Mouse (Mus musculus): ENCODE measurements at regions not wholly inside any gene's neighbourhood (a gene's known extent, or its start where the extent isn't known, plus 50 kb on each side); places are given as distances from the start of the nearest gene placed in this dataset.
"Not testable (repeated sequence)": the region's sequence is repeated elsewhere in the genome, so short reads cannot be mapped to it uniquely, and the experiment has no call there.

DNA sequence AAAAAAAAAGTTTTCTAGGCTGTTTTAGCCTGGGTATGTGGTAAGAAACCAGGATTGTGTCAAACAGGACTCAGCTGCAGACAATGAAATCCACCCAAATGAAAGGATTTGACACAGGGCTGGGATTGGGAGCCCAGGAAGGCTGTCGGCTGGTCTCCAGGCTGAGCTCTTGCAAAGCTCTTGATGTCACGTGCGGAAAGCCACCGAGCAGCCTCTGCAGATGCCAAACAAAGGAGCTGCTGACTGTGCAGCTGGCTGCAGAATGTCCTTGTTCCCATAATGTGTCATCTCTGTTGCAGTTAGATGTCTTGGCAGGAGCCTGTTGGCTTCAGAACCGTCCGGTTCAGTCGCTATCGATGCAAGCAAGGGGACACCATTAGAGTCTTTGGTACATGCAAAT lies 56.1 kb downstream of the Bbs10 start:
- ATAC-seq (ENCODE audit: low read depth) (no peak), DNase-seq (ENCODE audit: low spot score) (peak; percentile 68)
- WGBS = 57% methylated on average over 8 of the region's 8 CpGs
- no peaks in the 10 kb centered on the region for H3K9me3 ChIP-seq (ENCODE audit: control insufficient read depth, low read length)
- no peaks in the 10 kb centered on the region for H3K4me1 ChIP-seq (ENCODE audit: control insufficient read depth, insufficient read depth, low read length)
- no peak overlapping the region for H3K4me3 ChIP-seq (ENCODE audit: low read depth, low read length)
- no peak overlapping the region for H3K9ac ChIP-seq (ENCODE audit: low read depth, low read length)
- no peaks in the 10 kb centered on the region for H3K36me3 ChIP-seq (ENCODE audit: control insufficient read depth, insufficient read depth, low read length)
- H3K27me3 ChIP-seq (replicated peaks; ENCODE audit: control insufficient read depth, insufficient read depth, low read length) = no peaks in the 10 kb centered on the region
- H3K27ac ChIP-seq (replicated peaks; ENCODE audit: low read depth, low read length) = no peak overlapping the region
- no peak overlapping the region for H3K4me2 ChIP-seq (ENCODE audit: low read depth, low read length)

GRCm38 (mm10) chr10:111358340-111358739 lies 59.9 kb downstream of the Bbs10 start:
- not testable (repeated sequence) for H3K27ac ChIP-seq (replicated peaks; ENCODE audit: low read depth, low read length); H3K4me3 ChIP-seq (ENCODE audit: low read depth, low read length); H3K36me3 ChIP-seq (ENCODE audit: control insufficient read depth, insufficient read depth, low read length); H3K27me3 ChIP-seq (replicated peaks; ENCODE audit: control insufficient read depth, insufficient read depth, low read length); H3K4me2 ChIP-seq (ENCODE audit: low read depth, low read length); H3K9me3 ChIP-seq (ENCODE audit: control insufficient read depth, low read length); DNase-seq (ENCODE audit: low spot score); H3K9ac ChIP-seq (ENCODE audit: low read depth, low read length); ATAC-seq (ENCODE audit: low read depth); H3K4me1 ChIP-seq (ENCODE audit: control insufficient read depth, insufficient read depth, low read length)
- WGBS = 56% methylated on average over 1 of the region's 1 CpGs

DNA sequence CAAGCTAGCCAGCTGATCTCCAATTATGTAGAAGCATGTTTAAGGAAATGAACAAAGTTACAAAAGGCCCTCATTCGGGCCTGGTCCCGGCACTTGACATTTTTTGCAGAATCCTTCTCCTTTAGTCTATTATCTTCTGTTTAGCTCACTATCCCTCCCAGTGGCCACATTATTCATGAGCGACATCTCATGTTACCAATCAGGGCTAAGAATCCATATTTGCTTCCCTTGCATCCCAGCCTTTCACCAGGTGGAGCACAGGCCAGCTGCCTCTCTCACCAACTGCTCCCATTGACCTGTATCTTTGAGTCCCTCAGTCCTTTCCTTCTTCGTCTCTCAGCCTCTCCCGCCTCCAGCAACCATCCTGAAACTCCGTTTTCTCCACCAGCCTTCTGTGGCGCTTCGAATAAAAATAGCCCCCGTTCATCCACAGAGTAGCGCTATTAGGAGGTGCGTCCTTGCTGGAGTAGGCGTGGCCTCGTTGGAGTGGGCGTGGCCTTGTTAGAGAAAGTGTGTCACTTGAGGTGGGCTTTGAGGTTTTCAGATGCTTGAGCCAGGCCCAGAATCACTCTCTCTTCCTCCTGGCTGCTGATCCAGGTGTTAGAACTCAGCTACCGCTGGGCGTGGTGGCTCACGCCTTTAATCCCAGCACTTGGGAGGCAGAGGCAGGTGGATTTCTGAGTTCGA lies 63.4 kb downstream of the Bbs10 start:
- Histone ChIP-seq H3K36me3 (ENCODE audit: control insufficient read depth, insufficient read depth, low read length) (no peaks in the 10 kb centered on the region), H3K4me3 (ENCODE audit: low read depth, low read length) (no peak overlapping the region), H3K4me2 (ENCODE audit: low read depth, low read length) (no peak overlapping the region), H3K27ac (replicated peaks; ENCODE audit: low read depth, low read length) (no peak overlapping the region), H3K27me3 (replicated peaks; ENCODE audit: control insufficient read depth, insufficient read depth, low read length) (no peaks in the 10 kb centered on the region), H3K9ac (ENCODE audit: low read depth, low read length) (no peak overlapping the region), H3K4me1 (ENCODE audit: control insufficient read depth, insufficient read depth, low read length) (no peaks in the 10 kb centered on the region), H3K9me3 (ENCODE audit: control insufficient read depth, low read length) (no peaks in the 10 kb centered on the region)
- 89% methylated on average over 18 of the region's 18 CpGs for WGBS
- no peak for DNase-seq (ENCODE audit: low spot score)
- no peak for ATAC-seq (ENCODE audit: low read depth)

- H3K36me3 ChIP-seq (ENCODE audit: control insufficient read depth, insufficient read depth, low read length) = no peaks in the 10 kb centered on the region
- no peaks in the 10 kb centered on the region for H3K9me3 ChIP-seq (ENCODE audit: control insufficient read depth, low read length)
- no peaks in the 10 kb centered on the region for H3K27me3 ChIP-seq (replicated peaks; ENCODE audit: control insufficient read depth, insufficient read depth, low read length)
- no peak overlapping the region for H3K9ac ChIP-seq (ENCODE audit: low read depth, low read length)
- 16% methylated on average over 14 of the region's 14 CpGs for WGBS
- DNase-seq (ENCODE audit: low spot score) (no peak), ATAC-seq (ENCODE audit: low read depth) (peak; percentile 33; the same call in 1 of the 2 replicates)
- no peak overlapping the region for H3K4me3 ChIP-seq (ENCODE audit: low read depth, low read length)
- H3K4me1 ChIP-seq (ENCODE audit: control insufficient read depth, insufficient read depth, low read length) = no peaks in the 10 kb centered on the region
- H3K4me2 ChIP-seq (ENCODE audit: low read depth, low read length) = no peak overlapping the region
- no peak overlapping the region for H3K27ac ChIP-seq (replicated peaks; ENCODE audit: low read depth, low read length)
These were observed 65.5 kb downstream of the Bbs10 start for GRCm38 (mm10) chr10:111363729-111364617.

- ATAC-seq (ENCODE audit: low read depth) (no peak), DNase-seq (ENCODE audit: low spot score) (no peak)
- no peaks in the 10 kb centered on the region for H3K4me1 ChIP-seq (ENCODE audit: control insufficient read depth, insufficient read depth, low read length)
- no peaks in the 10 kb centered on the region for H3K27me3 ChIP-seq (replicated peaks; ENCODE audit: control insufficient read depth, insufficient read depth, low read length)
- WGBS = 61% methylated on average over 5 of the region's 5 CpGs
- H3K9ac ChIP-seq (ENCODE audit: low read depth, low read length) = no peak overlapping the region
- H3K4me2 ChIP-seq (ENCODE audit: low read depth, low read length) = no peak overlapping the region
- no peak overlapping the region for H3K27ac ChIP-seq (replicated peaks; ENCODE audit: low read depth, low read length)
- H3K9me3 ChIP-seq (ENCODE audit: control insufficient read depth, low read length) = no peaks in the 10 kb centered on the region
- no peak overlapping the region for H3K4me3 ChIP-seq (ENCODE audit: low read depth, low read length)
- H3K36me3 ChIP-seq (ENCODE audit: control insufficient read depth, insufficient read depth, low read length) = no peaks in the 10 kb centered on the region
These were observed 66.5 kb downstream of the Bbs10 start for GRCm38 (mm10) chr10:111365011-111365410.

- H3K9me3 ChIP-seq (ENCODE audit: control insufficient read depth, low read length); ATAC-seq (ENCODE audit: low read depth); H3K27me3 ChIP-seq (replicated peaks; ENCODE audit: control insufficient read depth, insufficient read depth, low read length); H3K4me2 ChIP-seq (ENCODE audit: low read depth, low read length); H3K4me3 ChIP-seq (ENCODE audit: low read depth, low read length); DNase-seq (ENCODE audit: low spot score); H3K9ac ChIP-seq (ENCODE audit: low read depth, low read length); H3K27ac ChIP-seq (replicated peaks; ENCODE audit: low read depth, low read length); H3K4me1 ChIP-seq (ENCODE audit: control insufficient read depth, insufficient read depth, low read length); H3K36me3 ChIP-seq (ENCODE audit: control insufficient read depth, insufficient read depth, low read length): not testable (repeated sequence)
- 71% methylated on average over 3 of the region's 3 CpGs for WGBS
These were observed 70.6 kb downstream of the Bbs10 start for GRCm38 (mm10) chr10:111369046-111369445.

- H3K4me2 ChIP-seq (ENCODE audit: low read depth, low read length) = no peak overlapping the region
- H3K4me1 ChIP-seq (ENCODE audit: control insufficient read depth, insufficient read depth, low read length) = no peaks in the 10 kb centered on the region
- no peak; the same call in 1 of the 2 replicates for ATAC-seq (ENCODE audit: low read depth)
- H3K36me3 ChIP-seq (ENCODE audit: control insufficient read depth, insufficient read depth, low read length) = no peaks in the 10 kb centered on the region
- H3K27ac ChIP-seq (replicated peaks; ENCODE audit: low read depth, low read length) = no peak overlapping the region
- 46% methylated on average over 11 of the region's 11 CpGs for WGBS
- no peak overlapping the region for H3K4me3 ChIP-seq (ENCODE audit: low read depth, low read length)
- H3K9ac ChIP-seq (ENCODE audit: low read depth, low read length) = no peak overlapping the region
- no peaks in the 10 kb centered on the region for H3K27me3 ChIP-seq (replicated peaks; ENCODE audit: control insufficient read depth, insufficient read depth, low read length)
- no peaks in the 10 kb centered on the region for H3K9me3 ChIP-seq (ENCODE audit: control insufficient read depth, low read length)
- DNase-seq (ENCODE audit: low spot score) = no peak
These were observed 79.7 kb downstream of the Bbs10 start for GRCm38 (mm10) chr10:111378047-111378618.

DNA sequence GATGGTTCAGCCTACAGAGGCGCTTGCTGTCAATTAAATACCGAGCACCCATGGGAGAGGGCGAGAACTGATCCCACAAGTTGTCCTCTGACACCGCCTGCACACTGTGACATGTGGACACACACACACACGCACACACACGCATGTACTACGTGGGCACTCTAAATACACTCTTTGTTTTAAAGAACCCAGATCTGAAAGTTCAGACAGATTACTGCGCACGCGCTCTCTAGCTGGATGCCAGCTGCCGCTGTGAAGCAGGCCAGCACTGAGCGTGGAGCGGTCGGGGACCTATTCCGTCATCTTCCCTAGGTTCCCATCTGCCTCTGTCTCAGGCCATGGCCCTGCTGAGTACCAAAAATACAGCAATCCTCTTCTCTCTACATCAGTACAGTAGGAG lies 83.2 kb downstream of the Bbs10 start:
- Histone ChIP-seq H3K4me2 (ENCODE audit: low read depth, low read length) (peak overlapping the region; percentile 8), H3K4me1 (ENCODE audit: control insufficient read depth, insufficient read depth, low read length) (no peaks in the 10 kb centered on the region), H3K9ac (ENCODE audit: low read depth, low read length) (no peak overlapping the region; the same call in 1 of the 2 replicates), H3K9me3 (ENCODE audit: control insufficient read depth, low read length) (no peaks in the 10 kb centered on the region), H3K4me3 (ENCODE audit: low read depth, low read length) (no peak overlapping the region), H3K27me3 (replicated peaks; ENCODE audit: control insufficient read depth, insufficient read depth, low read length) (no peaks in the 10 kb centered on the region), H3K27ac (replicated peaks; ENCODE audit: low read depth, low read length) (no peak overlapping the region), H3K36me3 (ENCODE audit: control insufficient read depth, insufficient read depth, low read length) (no peaks in the 10 kb centered on the region)
- no peak for DNase-seq (ENCODE audit: low spot score)
- peak; percentile 68; the same call in 1 of the 2 replicates for ATAC-seq (ENCODE audit: low read depth)
- WGBS = 62% methylated on average over 15 of the region's 15 CpGs

Data from embryonic facial prominence, embryonic 14.5 days (tissue).